Comparison of ENCODE assay signal across 9 mouse cellular contexts in genomic region chr11:105731541-105731940, GRCm38 (mm10).
DNase-seq lines count a peak whose midpoint lies in the region; ATAC-seq lines count a peak whose summit lies in the region.
"Had no signal": no experiment of that assay in that cellular context is flagged by ENCODE, and none has a peak within 500 bp of the region (broad histone marks: within the 10 kb centered on the region; RNA-seq: fewer than 3 reads in every experiment).

No protein-coding gene starts in this region.

- H3K4me2 ChIP-seq in forebrain, embryonic 14.5 days (ENCODE audit: low read length) = peak overlapping the region; percentile 39; the same call in 1 of the 2 replicates
- peak overlapping the region; percentile 7 for H3K4me2 ChIP-seq in neural tube, embryonic 14.5 days (ENCODE audit: low read depth, low read length)
- no peak overlapping the region for H3K4me2 ChIP-seq in liver, embryonic 12.5 days

- no peaks in the 10 kb centered on the region for H3K36me3 ChIP-seq in forebrain, embryonic 14.5 days (ENCODE audit: control insufficient read depth, insufficient read depth, low read length)
- H3K36me3 ChIP-seq in neural tube, embryonic 14.5 days (ENCODE audit: control insufficient read depth, insufficient read depth, low read length) = no peaks in the 10 kb centered on the region
- no peaks in the 10 kb centered on the region for H3K36me3 ChIP-seq in liver, embryonic 12.5 days

- 29% methylated on average over 6 of the region's 6 CpGs for WGBS in forebrain, embryonic 14.5 days
- WGBS in neural tube, embryonic 14.5 days = 22% methylated on average over 6 of the region's 6 CpGs
- 70% methylated on average over 6 of the region's 6 CpGs for WGBS in liver, embryonic 12.5 days (ENCODE audit: insufficient replicate concordance)

- H3K9me3 ChIP-seq in forebrain, embryonic 14.5 days (replicated peaks; ENCODE audit: control insufficient read depth, low read length) = no peaks in the 10 kb centered on the region
- no peaks in the 10 kb centered on the region for H3K9me3 ChIP-seq in neural tube, embryonic 14.5 days (ENCODE audit: control insufficient read depth, low read length)
- H3K9me3 ChIP-seq in liver, embryonic 12.5 days (replicated peaks) = no peaks in the 10 kb centered on the region

- peak overlapping the region; percentile 1; the same call in 1 of the 2 replicates for H3K4me3 ChIP-seq in forebrain, embryonic 14.5 days (ENCODE audit: low read depth, low read length)
- H3K4me3 ChIP-seq in neural tube, embryonic 14.5 days (ENCODE audit: low read depth, low read length) = no peak overlapping the region
- no peak overlapping the region for H3K4me3 ChIP-seq in liver, embryonic 12.5 days

- ATAC-seq in forebrain, embryonic 14.5 days = peak; percentile 90
- peak; percentile 73 for ATAC-seq in neural tube, embryonic 14.5 days (ENCODE audit: low read depth)
- ATAC-seq in liver, embryonic 12.5 days = no peak
- no peak for ATAC-seq in erythroid progenitor cell, adult 5-6 weeks (replicated peaks; ENCODE audit: low FRiP score, poor library complexity, severe bottlenecking)

- no peaks in the 10 kb centered on the region for H3K27me3 ChIP-seq in forebrain, embryonic 14.5 days (replicated peaks; ENCODE audit: control insufficient read depth, insufficient read depth, low read length)
- no peaks in the 10 kb centered on the region for H3K27me3 ChIP-seq in neural tube, embryonic 14.5 days (ENCODE audit: control insufficient read depth, insufficient read depth, low read length)
- H3K27me3 ChIP-seq in liver, embryonic 12.5 days (replicated peaks) = no peaks in the 10 kb centered on the region

- H3K4me1 ChIP-seq in forebrain, embryonic 14.5 days (ENCODE audit: control insufficient read depth, insufficient read depth, low read length) = peaks cover 7% of the 10 kb centered on the region; the same call in 1 of the 2 replicates
- H3K4me1 ChIP-seq in neural tube, embryonic 14.5 days (ENCODE audit: control insufficient read depth, insufficient read depth, low read length) = peaks cover 7% of the 10 kb centered on the region; the same call in 1 of the 2 replicates
- no peaks in the 10 kb centered on the region for H3K4me1 ChIP-seq in liver, embryonic 12.5 days

- peak overlapping the region; percentile 68; the same call in 1 of the 2 replicates for H3K27ac ChIP-seq in forebrain, embryonic 14.5 days (ENCODE audit: low read depth, low read length)
- H3K27ac ChIP-seq in neural tube, embryonic 14.5 days (ENCODE audit: low read depth, low read length) = peak overlapping the region; percentile 2
- H3K27ac ChIP-seq in liver, embryonic 12.5 days = no peak overlapping the region
- H3K27ac ChIP-seq: liver, embryonic 14.5 days had no signal

- peak; percentile 41 to 43 for DNase-seq in cerebellum, postnatal 10 days
- DNase-seq in forebrain, embryonic 14.5 days (ENCODE audit: low spot score) = peak; percentile 90
- peak; percentile 12 to 27 for DNase-seq in layer of hippocampus, postnatal 10 days (ENCODE audit: low spot score in 2 of 2)
- DNase-seq in adrenal gland, adult (ENCODE audit: inconsistent age in 2 of 2, low spot score in 1 of 2) = no peak
- no peak for DNase-seq in spleen, adult 12 weeks (ENCODE audit: low spot score)

- 0 out of 2 replicates have a peak overlapping the region, but pooled peaks have one; percentile 25 for H3K9ac ChIP-seq in forebrain, embryonic 14.5 days (ENCODE audit: low read length)
- 0 out of 2 replicates have a peak overlapping the region, but pooled peaks have one; percentile 5 for H3K9ac ChIP-seq in neural tube, embryonic 14.5 days (replicated peaks; ENCODE audit: low read depth, low read length)
- no peak overlapping the region for H3K9ac ChIP-seq in liver, embryonic 12.5 days
- H3K9ac ChIP-seq: liver, embryonic 14.5 days had no signal

Comparison
In these comparisons a context has a peak if more than half of its experiments do, and no peak if none do; other contexts are left out.
1. DNase-seq: peak in cerebellum, postnatal 10 days (2 of 2), forebrain, embryonic 14.5 days (single experiment) and layer of hippocampus, postnatal 10 days (2 of 2); none in adrenal gland, adult (0 of 2) and spleen, adult 12 weeks (single experiment).
2. ATAC-seq: peak in forebrain, embryonic 14.5 days (single experiment) and neural tube, embryonic 14.5 days (single experiment); none in liver, embryonic 12.5 days (single experiment) and erythroid progenitor cell, adult 5-6 weeks (single experiment).